Mouse (Mus musculus) forebrain, embryonic 15.5 days (tissue): ENCODE measurements at regions not wholly inside any gene's neighbourhood (a gene's known extent, or its start where the extent isn't known, plus 50 kb on each side); places are given as distances from the start of the nearest gene placed in this dataset.

Experiments used
- ATAC-seq: fragments of 200-750 bp; cut with Nextera tagmentation; replicated peaks from 2 replicates; pipeline ENCODE4 v1.8.0; 2017; ENCODE audit warnings: mild to moderate bottlenecking, moderate TSS enrichment, moderate library complexity
- H3K27ac ChIP-seq: fragments of 300-500 bp; sonication (generic); replicated peaks from 2 replicates; pipeline ENCODE4 v1.5.1; 2015; ENCODE audit warnings: mild to moderate bottlenecking, inconsistent platforms
- H3K27me3 ChIP-seq: fragments of 300-500 bp; sonication (generic); 2 replicates; pipeline ENCODE4 v1.6.1; 2015; ENCODE audit warnings: inconsistent platforms
- H3K36me3 ChIP-seq: fragments of 300-500 bp; sonication (generic); 2 replicates; pipeline ENCODE4 v1.6.1; 2015; ENCODE audit warnings: mild to moderate bottlenecking, inconsistent platforms
- H3K4me1 ChIP-seq: fragments of 300-500 bp; sonication (generic); 2 replicates; pipeline ENCODE4 v1.6.1; 2015; ENCODE audit warnings: inconsistent platforms
- H3K4me2 ChIP-seq: fragments of 300-500 bp; sonication (generic); replicated peaks from 2 replicates; pipeline ENCODE4 v1.6.1; 2015; ENCODE audit warnings: mild to moderate bottlenecking, inconsistent platforms
- H3K4me3 ChIP-seq: fragments of 300-500 bp; sonication (generic); 2 replicates; pipeline ENCODE4 v1.5.1; 2015; ENCODE audit warnings: mild to moderate bottlenecking, inconsistent platforms
- H3K9ac ChIP-seq: fragments of 300-500 bp; sonication (generic); replicated peaks from 2 replicates; pipeline ENCODE4 v1.6.1; 2015; ENCODE audit warnings: mild to moderate bottlenecking, inconsistent platforms
- H3K9me3 ChIP-seq: fragments of 300-500 bp; sonication (generic); 2 replicates; pipeline ENCODE4 v1.6.1; 2016; ENCODE audit warnings: inconsistent platforms
- WGBS: fragments of 180-500 bp; shearing (Covaris S2); methylation state at CpG from one replicate; pipeline ENCODE4 v1.1.7; 2015; ENCODE audit warnings: mixed read lengths; 5-methylcytosine and 5-hydroxymethylcytosine counted together

- H3K27ac ChIP-seq = no peak overlapping the region
- 78% methylated on average over 2 of the region's 2 CpGs for WGBS
- H3K9ac ChIP-seq = no peak overlapping the region
- no peaks in the 10 kb centered on the region for H3K9me3 ChIP-seq
- H3K4me1 ChIP-seq = no peaks in the 10 kb centered on the region
- no peaks in the 10 kb centered on the region for H3K27me3 ChIP-seq
- no peak overlapping the region for H3K4me3 ChIP-seq
- H3K36me3 ChIP-seq = no peaks in the 10 kb centered on the region
- ATAC-seq = no peak
- H3K4me2 ChIP-seq = no peak overlapping the region
Observed at GRCm38 (mm10) chr10:115025950-115026349, 158.9 kb downstream of the Tph2 start.

GRCm38 (mm10) chr10:115019443-115019842 lies 165.4 kb downstream of the Tph2 start:
- H3K9me3 ChIP-seq = no peaks in the 10 kb centered on the region
- H3K36me3 ChIP-seq = no peaks in the 10 kb centered on the region
- no peaks in the 10 kb centered on the region for H3K27me3 ChIP-seq
- no peak overlapping the region for H3K4me2 ChIP-seq
- ATAC-seq = peak; percentile 69; the same call in 1 of the 2 replicates
- no peak overlapping the region for H3K27ac ChIP-seq
- no peaks in the 10 kb centered on the region for H3K4me1 ChIP-seq
- H3K9ac ChIP-seq = no peak overlapping the region
- 57% methylated on average over 9 of the region's 9 CpGs for WGBS
- H3K4me3 ChIP-seq = no peak overlapping the region

- H3K27me3 ChIP-seq = no peaks in the 10 kb centered on the region
- H3K27ac ChIP-seq = peak overlapping the region; percentile 52
- no peak overlapping the region for H3K9ac ChIP-seq
- no peaks in the 10 kb centered on the region for H3K9me3 ChIP-seq
- peaks cover 23% of the 10 kb centered on the region for H3K4me1 ChIP-seq
- H3K4me2 ChIP-seq = peak overlapping the region; percentile 33
- peak; percentile 79 for ATAC-seq
- peak overlapping the region; percentile 11; the same call in 1 of the 2 replicates for H3K4me3 ChIP-seq
- WGBS = 10% methylated on average over 11 of the region's 11 CpGs
- no peaks in the 10 kb centered on the region for H3K36me3 ChIP-seq
Observed at GRCm38 (mm10) chr10:115013491-115014001, 171.3 kb downstream of the Tph2 start.

GRCm38 (mm10) chr10:115012922-115013321 lies 171.9 kb downstream of the Tph2 start:
- Histone ChIP-seq H3K27ac (peak overlapping the region; percentile 52), H3K27me3 (no peaks in the 10 kb centered on the region), H3K4me1 (peaks cover 23% of the 10 kb centered on the region), H3K9ac (no peak overlapping the region), H3K4me2 (no peak overlapping the region), H3K4me3 (no peak overlapping the region), H3K36me3 (no peaks in the 10 kb centered on the region), H3K9me3 (no peaks in the 10 kb centered on the region)
- WGBS = 41% methylated on average over 6 of the region's 6 CpGs
- peak; percentile 61 for ATAC-seq

GRCm38 (mm10) chr10:115012316-115012715 lies 172.5 kb downstream of the Tph2 start:
- no peak overlapping the region for H3K9ac ChIP-seq
- H3K27ac ChIP-seq = peak overlapping the region; percentile 50
- H3K36me3 ChIP-seq = no peaks in the 10 kb centered on the region
- 15% methylated on average over 7 of the region's 7 CpGs for WGBS
- H3K4me3 ChIP-seq = no peak overlapping the region
- H3K27me3 ChIP-seq = no peaks in the 10 kb centered on the region
- H3K4me1 ChIP-seq = peaks cover 23% of the 10 kb centered on the region
- H3K4me2 ChIP-seq = no peak overlapping the region; the same call in 1 of the 2 replicates
- ATAC-seq = no peak
- no peaks in the 10 kb centered on the region for H3K9me3 ChIP-seq

- 65% methylated on average over 3 of the region's 3 CpGs for WGBS
- H3K4me2 ChIP-seq = no peak overlapping the region
- H3K4me1 ChIP-seq = peaks cover 23% of the 10 kb centered on the region
- no peaks in the 10 kb centered on the region for H3K36me3 ChIP-seq
- no peak overlapping the region for H3K27ac ChIP-seq
- no peak for ATAC-seq
- H3K9me3 ChIP-seq = no peaks in the 10 kb centered on the region
- H3K27me3 ChIP-seq = no peaks in the 10 kb centered on the region
- H3K9ac ChIP-seq = no peak overlapping the region
- no peak overlapping the region for H3K4me3 ChIP-seq
Observed at GRCm38 (mm10) chr10:115011911-115012310, 172.9 kb downstream of the Tph2 start.

- H3K4me3 ChIP-seq = no peak overlapping the region
- H3K4me2 ChIP-seq = no peak overlapping the region
- no peaks in the 10 kb centered on the region for H3K36me3 ChIP-seq
- H3K27me3 ChIP-seq = no peaks in the 10 kb centered on the region
- H3K4me1 ChIP-seq = no peaks in the 10 kb centered on the region
- no peak for ATAC-seq
- 84% methylated on average over 3 of the region's 3 CpGs for WGBS
- no peaks in the 10 kb centered on the region for H3K9me3 ChIP-seq
- H3K9ac ChIP-seq = no peak overlapping the region
- no peak overlapping the region for H3K27ac ChIP-seq
Observed at GRCm38 (mm10) chr10:114996400-114996799, 188.4 kb downstream of the Tph2 start.

- Histone ChIP-seq H3K4me1 (no peaks in the 10 kb centered on the region), H3K36me3 (no peaks in the 10 kb centered on the region), H3K9me3 (no peaks in the 10 kb centered on the region), H3K4me3 (no peak overlapping the region), H3K27ac (no peak overlapping the region), H3K27me3 (no peaks in the 10 kb centered on the region), H3K9ac (no peak overlapping the region), H3K4me2 (no peak overlapping the region)
- ATAC-seq = no peak
- 83% methylated on average over 3 of the region's 3 CpGs for whole genome bisulfite sequencing
Observed at GRCm38 (mm10) chr10:114995211-114995908, 189.5 kb downstream of the Tph2 start.

GRCm38 (mm10) chr10:114988453-114989226 lies 186.5 kb upstream of the Trhde start:
- no peaks in the 10 kb centered on the region for H3K9me3 ChIP-seq
- no peak for ATAC-seq
- no peak overlapping the region for H3K4me2 ChIP-seq
- no peak overlapping the region for H3K4me3 ChIP-seq
- H3K4me1 ChIP-seq = peaks cover under 1% of the 10 kb centered on the region; the same call in 1 of the 2 replicates
- no peaks in the 10 kb centered on the region for H3K27me3 ChIP-seq
- WGBS = 91% methylated on average over 8 of the region's 8 CpGs
- H3K36me3 ChIP-seq = no peaks in the 10 kb centered on the region
- H3K9ac ChIP-seq = no peak overlapping the region
- H3K27ac ChIP-seq = no peak overlapping the region

- Histone ChIP-seq H3K4me1 (no peaks in the 10 kb centered on the region), H3K4me2 (no peak overlapping the region), H3K27ac (no peak overlapping the region), H3K9me3 (no peaks in the 10 kb centered on the region), H3K27me3 (no peaks in the 10 kb centered on the region), H3K4me3 (no peak overlapping the region), H3K9ac (no peak overlapping the region), H3K36me3 (no peaks in the 10 kb centered on the region)
- no peak for ATAC-seq
- 92% methylated on average over 2 of the region's 2 CpGs for WGBS
Observed at GRCm38 (mm10) chr10:114972364-114972763, 170.3 kb upstream of the Trhde start.

GRCm38 (mm10) chr10:114963656-114964055 lies 161.5 kb upstream of the Trhde start:
- Histone ChIP-seq H3K27ac (no peak overlapping the region), H3K4me1 (no peaks in the 10 kb centered on the region), H3K9ac (no peak overlapping the region), H3K36me3 (no peaks in the 10 kb centered on the region), H3K4me2 (no peak overlapping the region), H3K27me3 (no peaks in the 10 kb centered on the region), H3K4me3 (no peak overlapping the region), H3K9me3 (no peaks in the 10 kb centered on the region)
- WGBS = 88% methylated on average over 2 of the region's 2 CpGs
- no peak for ATAC-seq

GRCm38 (mm10) chr10:114957909-114958308 lies 155.8 kb upstream of the Trhde start:
- H3K36me3 ChIP-seq = no peaks in the 10 kb centered on the region
- no peak overlapping the region for H3K4me3 ChIP-seq
- no peaks in the 10 kb centered on the region for H3K9me3 ChIP-seq
- H3K9ac ChIP-seq = no peak overlapping the region
- no peak overlapping the region for H3K4me2 ChIP-seq
- peak; percentile 68 for ATAC-seq
- no peaks in the 10 kb centered on the region for H3K4me1 ChIP-seq
- 22% methylated on average over 3 of the region's 3 CpGs for WGBS
- H3K27me3 ChIP-seq = no peaks in the 10 kb centered on the region
- no peak overlapping the region for H3K27ac ChIP-seq
